Mouse (Mus musculus) left cerebral cortex, adult 2 months (tissue): ENCODE measurements at regions not wholly inside any gene's neighbourhood (a gene's known extent, or its start where the extent isn't known, plus 50 kb on each side); places are given as distances from the start of the nearest gene placed in this dataset.

Experiments used
- DNase-seq, 2 experiments: peaks; one replicate each; pipeline ENCODE4 v3.0.0; 2021 to 2022; ENCODE audit warnings: low spot score in 2 of 2, mixed read lengths in 1 of 2; ENCODE audit errors: extremely low spot score in 1 of 2
- H3K27ac ChIP-seq: fragments of 200-600 bp; 2 replicates; pipeline ENCODE4 v1.8.1; 2022
- H3K4me3 ChIP-seq: fragments of 200-600 bp; 2 replicates; pipeline ENCODE4 v1.8.1; 2022
- CTCF ChIP-seq: fragments of 200-600 bp; IDR thresholded peaks from 2 replicates; pipeline ENCODE4 v1.8.1; 2022; ENCODE audit warnings: antibody characterized with exemption, mild to moderate bottlenecking, moderate library complexity
- intact Hi-C: fragments of 180-260 bp; cut with DNase I; formaldehyde crosslinking; loops from one replicate; pipeline ENCODE4 v1.15.1; 2025

DNA sequence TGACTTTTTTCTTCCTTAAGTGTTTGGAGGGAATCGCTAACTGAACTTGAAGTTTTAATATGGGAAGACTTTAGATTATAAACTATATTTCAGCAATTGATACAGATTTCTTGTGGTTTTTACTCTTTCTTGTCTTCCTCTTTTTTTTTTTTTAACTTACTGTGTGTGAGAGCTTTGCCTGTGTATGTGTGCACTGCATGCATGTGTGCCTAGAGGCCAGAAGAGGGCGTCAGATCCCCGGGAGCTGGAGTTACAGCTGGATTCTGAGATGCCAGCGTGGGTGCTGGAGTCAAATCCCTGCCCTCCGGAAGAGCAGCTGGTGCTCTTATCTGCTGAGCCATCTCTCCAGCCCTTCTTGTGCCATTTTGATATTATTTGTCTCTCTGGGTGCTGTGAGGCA is 129.6 kb downstream of the Trim33 start:
- intact Hi-C loops: no loop called here
- no peak; the same call in none of the 2 replicates for TF ChIP-seq CTCF
- Histone ChIP-seq H3K4me3 (no peak overlapping the region), H3K27ac (no peak overlapping the region)
- no peak for DNase-seq

DNA sequence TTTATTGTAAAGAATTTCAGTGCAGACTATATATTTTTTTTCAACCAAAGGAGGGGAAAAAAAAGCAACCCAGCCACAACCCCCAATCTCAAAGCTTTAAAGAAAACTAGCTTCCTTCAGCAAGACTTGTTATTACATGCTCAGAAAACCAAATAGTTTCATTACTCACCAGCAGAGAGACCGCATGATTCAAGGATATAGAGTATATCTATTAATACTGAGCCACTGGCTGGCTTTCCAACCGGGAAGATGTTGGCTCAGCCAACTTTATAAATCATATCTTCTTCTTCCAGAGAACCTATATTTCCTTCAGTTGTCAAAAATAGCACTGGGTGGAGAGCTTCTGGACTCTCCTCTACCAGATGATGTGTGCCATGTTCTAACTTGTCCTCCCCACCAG is 133.2 kb downstream of the Trim33 start:
- no peak for DNase-seq
- intact Hi-C loops: no loop called here

DNA sequence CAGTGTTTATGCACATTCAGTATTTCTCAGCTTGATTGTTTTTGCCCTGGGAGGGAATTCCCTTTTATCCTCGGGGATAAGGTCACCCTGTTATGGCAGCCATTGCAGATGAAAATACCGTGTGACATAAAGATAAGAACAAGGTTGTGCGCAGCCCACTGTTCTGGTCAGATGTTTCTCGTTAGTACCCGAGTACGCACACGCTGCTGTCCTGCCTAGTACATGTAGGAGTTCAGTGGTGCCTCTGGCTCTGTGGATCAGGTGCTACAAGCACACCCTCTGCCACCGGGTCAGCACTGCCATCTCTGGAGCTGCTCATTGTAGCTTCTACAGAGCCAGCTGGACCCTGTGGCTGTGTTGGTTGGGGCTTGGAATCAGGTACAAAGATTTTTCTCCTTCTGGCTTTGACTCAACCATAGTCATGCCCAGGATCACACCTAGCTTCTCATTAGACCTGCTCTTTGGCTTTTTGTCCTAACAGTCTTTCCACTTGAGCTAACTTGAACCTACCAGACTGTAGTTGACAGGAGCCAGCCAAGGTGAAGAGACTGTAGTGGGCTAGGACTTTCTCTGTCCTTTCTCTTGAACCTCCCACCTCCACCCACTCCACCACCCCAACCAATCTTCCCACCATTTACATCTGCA is 136.1 kb downstream of the Trim33 start:
- TF ChIP-seq CTCF: no peak
- intact Hi-C loops: no loop called here

More for the DNA sequence above, 133.2 kb downstream of the Trim33 start:
- no peak for TF ChIP-seq CTCF
- H3K4me3 ChIP-seq: no peak overlapping the region
- H3K27ac ChIP-seq: no peak overlapping the region

DNA sequence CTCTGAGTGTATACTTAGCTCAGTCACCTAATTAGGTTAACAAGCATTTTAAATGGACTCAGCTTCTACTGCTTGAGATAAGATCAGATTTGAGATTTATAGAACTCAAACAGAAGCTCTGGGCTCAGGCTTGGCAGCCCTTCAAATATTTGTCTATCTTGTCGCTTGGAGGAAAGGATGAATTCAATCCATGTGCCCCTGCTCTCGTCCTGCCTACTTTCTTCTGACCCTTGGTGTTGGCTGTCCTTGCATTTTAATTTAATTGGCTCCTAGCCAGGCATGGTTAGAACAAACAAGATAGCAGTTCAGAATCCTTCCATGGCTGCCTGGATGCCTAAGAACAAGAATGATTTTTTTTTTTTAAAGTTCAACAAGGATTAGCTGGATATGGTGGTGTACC is 137.2 kb downstream of the Trim33 start:
- intact Hi-C loops: no loop called here
- no peak overlapping the region for H3K4me3 ChIP-seq
- no peak overlapping the region for H3K27ac ChIP-seq
- no peak for DNase-seq
- no peak for TF ChIP-seq CTCF

More for the DNA sequence above, 136.1 kb downstream of the Trim33 start:
- Histone ChIP-seq H3K4me3 (no peak overlapping the region), H3K27ac (no peak overlapping the region)
- no peak for DNase-seq

DNA sequence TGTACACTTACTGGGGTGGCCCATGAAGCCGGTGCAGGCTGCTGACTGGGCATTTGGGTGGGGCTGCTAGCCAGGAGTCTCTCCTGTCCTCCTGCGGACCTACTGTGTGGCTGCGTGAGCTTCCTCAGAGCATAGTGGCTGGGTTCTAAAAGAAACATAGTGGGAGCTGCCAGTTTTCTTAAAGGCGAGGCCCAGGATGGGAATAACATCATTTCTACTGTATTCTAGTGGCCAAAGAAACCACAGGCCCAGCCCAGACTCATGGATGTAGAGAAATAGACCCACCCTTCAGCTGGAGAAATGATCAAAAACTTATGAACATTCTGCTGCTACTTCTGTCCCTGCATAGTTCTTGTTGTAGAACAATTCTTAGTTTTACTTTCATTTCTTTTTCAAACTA is 138.7 kb downstream of the Trim33 start:
- H3K4me3 ChIP-seq: no peak overlapping the region
- no peak for TF ChIP-seq CTCF
- intact Hi-C loops: no loop called here
- H3K27ac ChIP-seq: no peak overlapping the region
- no peak for DNase-seq

DNA sequence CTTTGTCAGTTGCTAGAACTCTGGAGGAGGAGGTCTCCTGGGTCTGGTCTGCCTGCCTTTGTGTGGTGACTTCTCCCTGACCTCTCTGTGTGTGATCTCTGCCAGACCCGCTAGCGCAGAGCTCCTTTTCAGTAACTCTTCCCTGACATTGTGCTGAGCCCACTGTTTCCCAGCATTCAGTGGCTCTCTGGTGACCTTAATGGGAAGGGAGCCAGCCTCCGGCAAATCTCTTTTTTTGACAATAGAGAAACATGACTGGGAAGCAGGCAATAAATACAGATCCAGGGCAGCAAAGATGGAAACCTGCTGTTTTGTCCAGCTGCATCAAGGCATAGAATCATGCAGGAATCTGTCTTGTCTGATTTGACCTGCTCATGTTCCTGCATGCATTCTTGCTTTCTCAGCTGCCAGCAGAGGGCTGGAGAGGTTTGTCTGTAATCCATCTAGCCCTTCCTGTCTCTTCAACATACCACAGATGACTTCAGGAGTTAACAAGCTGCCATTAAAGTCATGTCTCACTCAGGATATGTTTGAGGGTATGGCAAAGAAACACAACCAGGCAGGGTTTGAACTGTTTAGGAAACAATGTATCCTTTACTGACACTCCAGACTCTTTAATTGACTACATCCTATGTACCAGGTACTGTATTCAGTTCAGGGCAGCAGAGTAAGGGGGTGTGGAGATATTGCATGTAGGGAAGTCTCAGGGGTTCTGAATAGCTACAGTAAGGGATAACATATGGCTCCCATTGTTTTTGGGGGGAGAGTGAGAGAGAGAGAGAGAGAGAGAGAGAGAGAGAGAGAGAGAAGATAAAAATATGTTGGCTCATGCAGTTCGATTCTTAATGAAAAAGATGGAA is 140.9 kb downstream of the Trim33 start:
- intact Hi-C loops: no loop called here
- no peak for DNase-seq
- no peak overlapping the region for H3K27ac ChIP-seq
- TF ChIP-seq CTCF: peak; percentile 34
- H3K4me3 ChIP-seq: no peak overlapping the region

DNA sequence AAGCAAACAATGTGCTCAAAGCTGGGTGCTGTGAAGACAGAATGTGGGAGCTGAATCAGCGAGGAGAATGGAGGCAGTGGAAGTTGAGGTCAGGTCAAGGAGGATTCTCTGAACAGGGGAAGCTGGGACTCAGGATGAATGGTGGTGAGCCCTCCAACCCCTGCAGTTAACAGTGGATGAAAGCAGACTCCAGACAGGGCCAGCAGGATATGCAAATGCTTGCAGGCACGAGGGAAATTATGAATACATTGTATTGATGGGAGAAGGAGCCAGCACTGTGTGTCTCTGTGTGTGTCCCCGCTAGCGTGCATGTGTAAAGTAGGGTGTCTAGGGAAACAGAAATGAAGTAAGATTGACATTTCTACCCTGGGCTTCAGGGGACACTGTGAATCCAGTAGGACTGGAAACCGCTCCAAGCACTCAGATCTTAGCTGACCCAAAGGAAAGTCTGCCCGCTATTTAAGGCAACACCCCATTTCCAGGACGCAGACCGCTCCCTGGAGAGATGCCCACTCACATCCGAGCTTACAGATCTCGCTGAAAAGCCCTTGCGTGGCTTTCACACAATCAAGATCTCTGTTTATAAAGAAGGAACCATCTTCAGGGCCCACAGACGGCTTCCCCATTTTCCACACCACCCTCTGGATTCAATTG is 141.7 kb downstream of the Trim33 start:
- intact Hi-C loops: no loop called here
- H3K4me3 ChIP-seq: no peak overlapping the region

DNA sequence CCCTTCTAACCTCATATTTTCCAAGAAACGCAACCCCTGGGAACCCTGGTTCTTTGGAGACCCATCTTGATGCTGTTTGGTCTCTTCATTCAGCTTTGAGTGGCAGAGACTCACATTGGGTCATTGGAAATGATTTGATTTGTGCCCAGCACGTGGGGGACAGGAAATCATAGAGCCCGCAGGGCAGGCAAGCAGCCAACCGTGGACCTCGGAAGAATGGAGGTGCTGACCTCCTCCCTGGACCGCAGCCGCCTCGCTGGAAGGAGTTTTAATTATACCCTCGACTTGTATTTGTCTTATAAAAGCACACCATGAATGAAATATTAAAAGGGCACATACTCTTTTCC is 142.2 kb downstream of the Trim33 start:
- H3K4me3 ChIP-seq: no peak overlapping the region
- no peak for TF ChIP-seq CTCF
- no peak for DNase-seq
- intact Hi-C loops: no loop called here
- no peak overlapping the region for H3K27ac ChIP-seq

More for the DNA sequence above, 141.7 kb downstream of the Trim33 start:
- peak overlapping the region; percentile 28; the same call in 1 of the 2 replicates for H3K27ac ChIP-seq
- DNase-seq: no peak
- TF ChIP-seq CTCF: no peak

DNA sequence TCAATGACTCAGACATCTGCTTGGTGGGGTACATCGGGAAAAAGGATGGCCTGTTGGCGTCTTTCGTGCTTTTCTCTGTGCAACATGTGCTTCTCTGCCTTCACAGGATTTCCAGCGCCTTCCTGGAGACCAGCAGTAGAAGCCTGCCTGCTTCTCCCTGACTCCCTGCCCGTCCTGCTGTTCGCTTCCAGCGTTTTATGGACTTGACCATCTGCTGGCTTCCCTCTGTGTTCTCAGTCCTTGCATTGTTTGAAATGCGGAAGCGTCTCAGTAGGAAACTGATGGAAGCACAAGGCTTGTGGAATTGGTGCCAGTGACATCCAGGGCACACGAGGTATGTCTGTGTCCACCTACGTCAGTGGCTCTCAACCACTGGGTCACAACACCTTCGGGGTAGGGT is 143.7 kb downstream of the Trim33 start:
- Histone ChIP-seq H3K27ac (no peak overlapping the region), H3K4me3 (no peak overlapping the region)
- no peak for DNase-seq
- TF ChIP-seq CTCF: no peak
- intact Hi-C loops: no loop called here

DNA sequence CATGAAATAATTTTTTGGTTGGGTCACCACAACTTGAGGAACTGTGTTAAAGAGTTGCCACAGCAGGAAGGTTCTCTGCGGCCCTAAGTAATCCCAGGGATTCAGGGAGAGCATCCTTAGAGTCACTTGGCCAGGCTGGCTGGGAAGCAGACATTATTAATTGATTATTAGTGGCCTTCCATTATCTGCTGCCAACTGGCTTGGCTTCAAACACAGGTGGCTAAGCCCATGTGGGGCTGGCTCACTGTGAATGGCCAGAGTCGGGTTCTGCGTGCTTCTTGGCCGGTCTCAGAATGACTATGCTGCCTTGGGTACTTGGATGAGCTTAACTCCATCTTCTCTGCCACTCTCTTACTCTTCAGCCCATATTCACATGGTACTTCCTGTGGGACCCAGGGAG is 144.2 kb downstream of the Trim33 start:
- Histone ChIP-seq H3K27ac (no peak overlapping the region), H3K4me3 (no peak overlapping the region)
- no peak for DNase-seq
- intact Hi-C loops: no loop called here
- TF ChIP-seq CTCF: no peak

DNA sequence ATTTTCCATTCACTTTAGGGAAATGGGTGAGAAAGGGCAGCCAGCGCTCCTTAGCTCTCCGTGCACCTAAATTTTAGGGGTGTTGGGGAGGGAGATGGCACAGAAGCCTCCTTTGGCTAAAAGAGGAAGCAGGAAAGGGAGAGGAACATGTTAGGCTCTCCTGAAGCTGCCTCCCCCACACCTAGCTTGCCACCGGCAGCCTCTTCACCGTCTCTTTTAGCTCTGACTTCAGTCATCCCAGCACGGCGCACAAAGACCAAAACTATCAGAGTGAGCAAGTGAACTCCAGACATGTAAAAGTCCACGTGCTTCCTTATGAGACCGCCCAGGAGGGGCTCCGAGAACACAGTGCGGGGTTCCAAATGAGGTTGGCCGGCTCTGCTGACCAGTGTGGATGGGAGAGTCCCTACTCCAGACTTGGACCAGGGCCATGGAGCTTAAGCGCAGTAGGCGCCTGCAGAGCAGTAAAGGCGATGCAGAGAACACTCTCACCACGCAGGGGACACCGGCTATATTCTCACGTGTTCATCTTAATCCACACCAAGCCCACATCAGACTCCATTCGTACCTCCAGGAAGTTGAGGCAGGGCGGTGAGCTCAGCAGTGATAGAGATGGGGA is 146.8 kb downstream of the Trim33 start:
- Histone ChIP-seq H3K4me3 (no peak overlapping the region), H3K27ac (no peak overlapping the region)
- intact Hi-C loops: no loop called here
- no peak for TF ChIP-seq CTCF
- DNase-seq: no peak
